Mouse (Mus musculus) thymus, postnatal 0 days (tissue): ENCODE results near the gene Psme4. TPM values are rescaled to one million over a fixed set of nuclear protein-coding genes. Genes with fewer than 3 reads are reported as not detected.

Experiments used
- DNase-seq: peaks from one replicate; pipeline ENCODE4 v3.0.0-alpha.2; 2015; ENCODE audit warnings: low spot score
- polyA plus RNA-seq: library from polyadenylated mRNA; unstranded; fragments of >200 nt; fragmentation: Nextera tagmentation; extraction: Ambion mirVana; gene quantifications from 2 replicates; pipeline ENCODE4 v1.2.1, GENCODE M21; 2015

Gene Psme4
- polyA plus RNA-seq, 1 experiment from 2014 or later: 20.8 TPM

GRCm38 (mm10) chr11:30785497-30785896, 14.0 kb downstream of the Psme4 start:
- DNase-seq: no peak

- DNase-seq: no peak
These were observed 14.9 kb downstream of the Psme4 start for GRCm38 (mm10) chr11:30786230-30786983.

GRCm38 (mm10) chr11:30792680-30793079, 21.2 kb downstream of the Psme4 start:
- no peak for DNase-seq

- DNase-seq: no peak
These were observed 22.2 kb downstream of the Psme4 start for GRCm38 (mm10) chr11:30793753-30794152.

GRCm38 (mm10) chr11:30797236-30797635, 25.7 kb downstream of the Psme4 start:
- no peak for DNase-seq

- DNase-seq: peak; percentile 70
These were observed 28.0 kb downstream of the Psme4 start for GRCm38 (mm10) chr11:30799496-30799895.

- no peak for DNase-seq
These were observed 28.6 kb downstream of the Psme4 start for GRCm38 (mm10) chr11:30800091-30800490.

GRCm38 (mm10) chr11:30802421-30802820, 30.9 kb downstream of the Psme4 start:
- no peak for DNase-seq

- DNase-seq: no peak
These were observed 49.6 kb downstream of the Psme4 start for GRCm38 (mm10) chr11:30821116-30821515.

GRCm38 (mm10) chr11:30838793-30839192, 67.3 kb downstream of the Psme4 start:
- DNase-seq: no peak

- no peak for DNase-seq
These were observed 72.8 kb downstream of the Psme4 start for GRCm38 (mm10) chr11:30844355-30844754.

- DNase-seq: no peak
These were observed 100.9 kb downstream of the Psme4 start for GRCm38 (mm10) chr11:30872425-30872824.

GRCm38 (mm10) chr11:30885171-30885871, 113.8 kb downstream of the Psme4 start, which contains the start of the genes Gpr75 and Asb3:
TSS of gene Gpr75 (plus strand) at chr11:30885358.
TSS of gene Asb3 (plus strand) at chr11:30885416.
- DNase-seq: no peak

- no peak for DNase-seq
These were observed 116.6 kb downstream of the Psme4 start for GRCm38 (mm10) chr11:30888153-30888552.

- no peak for DNase-seq
These were observed 124.7 kb downstream of the Psme4 start for GRCm38 (mm10) chr11:30896201-30896600.

GRCm38 (mm10) chr11:30899312-30899711, 127.8 kb downstream of the Psme4 start:
- no peak for DNase-seq

- no peak for DNase-seq
These were observed 140.8 kb downstream of the Psme4 start for GRCm38 (mm10) chr11:30912311-30912710.

GRCm38 (mm10) chr11:30920641-30921040, 149.1 kb downstream of the Psme4 start:
- no peak for DNase-seq

GRCm38 (mm10) chr11:30923283-30923682, 151.8 kb downstream of the Psme4 start:
- no peak for DNase-seq

- DNase-seq: no peak
These were observed 156.6 kb downstream of the Psme4 start for GRCm38 (mm10) chr11:30928079-30928478.

- no peak for DNase-seq
These were observed 157.0 kb downstream of the Psme4 start for GRCm38 (mm10) chr11:30928498-30928897.
